Mouse (Mus musculus): ENCODE measurements at regions not wholly inside any gene's neighbourhood (a gene's known extent, or its start where the extent isn't known, plus 50 kb on each side); places are given as distances from the start of the nearest gene placed in this dataset.

DNA sequence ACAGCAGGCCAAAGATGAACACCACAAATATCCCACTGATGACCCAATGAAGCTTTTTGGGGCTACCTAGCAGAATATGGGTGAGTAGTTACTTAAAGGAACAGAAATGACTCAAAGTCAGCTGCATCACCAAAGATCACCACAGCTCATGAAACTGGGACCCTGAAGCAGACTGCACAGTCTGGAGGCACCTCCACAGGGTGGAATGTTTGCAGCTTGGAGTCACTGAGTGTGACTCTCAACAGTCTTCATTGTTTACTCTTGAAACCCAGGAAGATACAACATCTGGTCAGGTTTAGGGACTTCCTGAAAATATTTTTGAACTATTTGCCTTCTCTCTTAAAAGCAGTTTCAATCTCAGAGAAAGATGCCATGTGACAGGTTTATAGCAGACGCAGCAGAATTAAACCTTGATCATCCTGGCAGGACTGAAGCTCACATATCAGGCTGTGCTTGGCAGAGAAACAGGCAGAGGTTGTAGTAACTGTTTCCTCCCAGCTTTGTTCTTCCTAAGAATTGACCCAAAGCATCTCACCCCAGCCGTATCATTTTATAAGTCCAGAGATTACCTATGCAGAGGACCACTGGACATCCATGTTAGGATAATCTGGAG, 944.1 kb upstream of the Adgrl4 start:
- DNase-seq, result no peak

GRCm38 (mm10) chr3:150530966-150531365, 906.7 kb upstream of the Adgrl4 start:
- no peak for DNase-seq

DNA sequence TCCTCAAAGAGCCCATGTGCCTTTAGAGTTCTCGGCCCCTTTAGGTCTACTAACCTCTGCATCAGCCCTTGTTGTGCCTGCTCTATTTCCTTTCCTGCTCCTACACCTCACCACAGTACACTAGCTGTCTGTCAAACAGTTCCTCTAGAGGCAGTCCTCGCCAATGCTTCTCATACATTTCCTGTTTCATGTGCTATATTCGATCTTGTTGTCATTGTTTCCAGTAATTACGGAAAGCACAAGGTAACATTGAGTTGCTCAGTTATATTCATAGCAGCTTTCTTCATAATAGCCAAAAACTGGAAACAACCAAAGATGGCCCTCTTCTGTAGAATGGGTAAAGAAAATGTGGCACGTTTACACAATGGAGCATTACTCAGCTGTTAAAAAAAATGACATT, 894.6 kb upstream of the Adgrl4 start:
- no peak for DNase-seq

- no peak for DNase-seq
Measured at GRCm38 (mm10) chr3:150588474-150588873, 849.2 kb upstream of the Adgrl4 start.

- DNase-seq, result no peak
Measured at GRCm38 (mm10) chr3:150590978-150591377, 846.7 kb upstream of the Adgrl4 start.

GRCm38 (mm10) chr3:150603400-150604095, 834.1 kb upstream of the Adgrl4 start:
- DNase-seq, result no peak

GRCm38 (mm10) chr3:150610681-150611101, 827.0 kb upstream of the Adgrl4 start:
- DNase-seq, result peak; percentile 44

DNA sequence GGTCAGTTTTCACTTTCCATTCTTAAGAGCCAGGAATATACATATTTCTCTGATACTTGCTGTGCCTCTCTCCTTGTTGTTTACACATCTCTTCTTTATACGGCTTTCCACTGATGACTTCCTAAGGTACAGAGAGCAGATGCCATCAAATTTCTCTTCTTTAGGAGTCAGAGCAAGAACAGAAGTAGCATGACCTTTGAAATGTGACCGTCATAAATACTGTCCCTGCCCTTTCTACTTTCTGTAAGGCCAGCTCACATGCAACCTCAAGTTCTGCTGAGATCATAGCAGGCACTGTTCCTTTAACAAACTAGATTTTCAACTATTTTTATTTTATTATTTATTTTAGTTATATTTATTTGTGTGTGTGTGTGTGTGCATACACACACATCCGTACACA, 800.1 kb upstream of the Adgrl4 start:
- no peak for DNase-seq

GRCm38 (mm10) chr3:150640004-150640676, 797.5 kb upstream of the Adgrl4 start:
- DNase-seq, result no peak

- DNase-seq, result no peak
Measured at GRCm38 (mm10) chr3:150648040-150648439, 789.6 kb upstream of the Adgrl4 start.

DNA sequence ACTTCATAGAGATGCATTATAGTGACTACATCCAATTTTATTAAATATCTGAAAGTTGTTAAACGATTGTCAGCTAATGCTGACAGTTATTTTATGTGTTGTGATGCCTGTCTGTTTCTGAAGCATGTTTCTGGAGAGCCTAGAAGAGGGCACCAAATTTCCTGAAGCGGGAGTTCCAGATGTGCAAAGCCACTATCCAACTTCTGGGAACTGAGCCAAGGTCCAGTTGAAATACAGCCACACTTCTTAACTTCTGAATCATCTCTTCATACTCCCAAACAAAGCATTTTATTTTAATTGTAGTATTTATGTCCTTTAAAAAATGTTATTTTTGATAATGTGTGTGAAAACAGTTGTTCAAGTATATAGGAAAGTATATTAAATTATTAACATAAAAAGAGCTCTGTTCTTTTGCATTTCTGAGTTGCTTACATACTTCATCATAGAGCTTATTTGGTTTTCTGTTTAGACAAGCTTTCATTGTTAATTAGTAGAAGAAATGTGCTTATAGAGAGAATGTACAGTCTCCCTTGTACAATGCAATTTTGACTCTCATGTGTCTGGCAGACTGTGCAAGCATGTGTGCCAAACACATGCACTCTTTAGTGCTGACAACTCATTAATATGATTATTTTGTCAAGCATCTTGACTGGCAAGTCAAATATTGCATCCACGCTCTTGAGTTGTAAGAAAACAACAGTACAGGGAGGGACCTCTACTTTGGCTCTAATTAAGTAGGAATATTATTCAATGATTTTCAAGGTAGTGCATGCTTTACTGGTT, 787.7 kb upstream of the Adgrl4 start:
- no peak for DNase-seq

DNA sequence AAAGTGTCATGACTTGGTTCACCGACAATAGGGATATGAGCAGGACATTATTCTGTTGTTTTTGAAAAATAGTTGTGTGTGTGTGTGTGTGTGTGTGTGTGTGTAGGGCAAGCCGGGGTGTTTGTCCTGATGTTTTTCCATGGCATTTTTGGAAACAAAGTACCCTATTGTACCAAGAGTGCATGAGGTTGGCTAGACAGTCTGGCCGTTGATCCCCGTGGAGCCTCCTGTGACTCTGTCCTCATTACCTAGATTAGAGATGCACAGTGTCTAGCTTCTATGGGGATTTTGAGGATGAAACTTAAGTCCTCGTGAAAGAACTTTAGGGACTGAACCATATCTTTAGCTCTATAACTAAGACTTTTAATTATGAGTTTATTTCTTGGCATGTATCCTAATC, 741.9 kb upstream of the Adgrl4 start:
- no peak for DNase-seq

GRCm38 (mm10) chr3:150699990-150700389, 737.7 kb upstream of the Adgrl4 start:
- DNase-seq, result no peak

Data from liver (tissue).